Mouse (Mus musculus) ES-E14 (cell line): ENCODE data around the gene Derl3.

Source experiments
- HCFC1 ChIP-seq: IDR thresholded peaks from 2 replicates; pipeline ENCODE4 v1.6.1; 2012; ENCODE audit warnings: low read length, inconsistent platforms, borderline replicate concordance; ENCODE audit not compliant: insufficient read depth
- MAFK ChIP-seq: IDR thresholded peaks from 2 replicates; pipeline ENCODE4 v1.6.1; 2014; ENCODE audit warnings: mild to moderate bottlenecking, low read depth, low read length, inconsistent platforms; ENCODE audit not compliant: insufficient read depth

- TF ChIP-seq MAFK (no peak), HCFC1 (no peak)
Measured at GRCm38 (mm10) chr10:75853452-75853851, 39.8 kb upstream of the Derl3 start.
